Mouse (Mus musculus) brown adipose tissue, adult 24 weeks (tissue): ENCODE measurements around the gene Cltb. TPM values are rescaled to one million over a fixed set of nuclear protein-coding genes. Genes with fewer than 3 reads are reported as not detected.
"Not testable (repeated sequence)": the region's sequence is repeated elsewhere in the genome, so short reads cannot be mapped to it uniquely, and the experiment has no call there.

Experiments
- H3K27ac ChIP-seq: fragments of 200-500 bp; replicated peaks from 2 replicates; pipeline ENCODE4 v1.5.1; 2012; ENCODE audit warnings: low read depth, mild to moderate bottlenecking, low read length
- H3K4me1 ChIP-seq: fragments of 200-500 bp; 2 replicates; pipeline ENCODE4 v1.6.1; 2012; ENCODE audit warnings: low read length, mixed read lengths; ENCODE audit not compliant: control insufficient read depth, insufficient read depth, insufficient read length
- H3K4me3 ChIP-seq: fragments of 200-500 bp; 2 replicates; pipeline ENCODE4 v1.5.1; 2012; ENCODE audit warnings: low read depth, mild to moderate bottlenecking, low read length, moderate library complexity; ENCODE audit not compliant: insufficient read depth
- polyA plus RNA-seq: library from polyadenylated mRNA; stranded (reverse); fragments of >200 nt; gene quantifications from 2 replicates; pipeline ENCODE4 v1.2.4, GENCODE M21; 2012; ENCODE audit not compliant: missing spikeins, insufficient read depth, insufficient read length

Gene Cltb
- polyA plus RNA-seq: 44.2 and 48.8 TPM in 2 replicates

DNA sequence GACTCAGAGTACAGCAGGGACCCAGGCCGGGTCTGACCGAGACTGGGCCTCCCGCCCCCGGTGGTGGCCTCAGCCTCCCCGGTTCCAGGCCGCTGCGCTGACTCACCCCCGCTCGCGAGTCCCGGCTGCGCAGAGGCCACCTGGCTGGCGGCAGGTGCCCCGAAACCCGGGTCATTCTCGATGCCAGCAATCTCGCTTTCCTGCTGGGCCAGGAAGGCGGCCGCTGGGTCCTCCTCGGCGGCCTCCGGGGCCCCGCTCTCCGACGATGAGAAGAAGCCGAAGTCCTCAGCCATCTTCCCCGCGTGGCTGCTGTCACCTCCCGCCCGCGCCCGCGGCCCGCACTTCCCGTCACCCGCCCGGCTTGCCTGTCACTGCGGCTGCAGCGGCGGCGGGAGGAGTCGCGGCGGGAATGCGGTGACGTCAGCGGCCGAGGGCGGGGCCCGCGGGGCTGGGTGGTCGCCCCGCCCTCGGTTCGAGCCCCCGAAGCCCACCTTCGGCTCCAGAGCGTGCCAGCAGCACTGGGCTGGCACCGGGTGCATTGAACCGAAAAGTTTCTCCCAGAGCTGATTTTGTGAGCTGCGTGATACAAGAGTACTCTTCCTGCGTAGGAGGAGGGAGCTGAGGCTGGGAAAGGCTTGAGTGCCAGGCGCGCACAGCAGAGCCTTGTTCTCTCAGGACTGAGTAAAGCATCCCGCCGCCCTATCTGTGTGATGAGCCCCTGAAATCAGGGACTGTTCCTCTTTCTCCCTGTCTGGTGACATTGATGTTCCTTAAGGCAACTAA, at the start of gene Cltb:
Gene Cltb, minus strand, starts transcription at position 373 of the 783 bp plus-strand sequence.
- Histone ChIP-seq H3K4me3 (peak within 1 kb of the TSS; percentile 80), H3K27ac (peak within 1 kb of the TSS; percentile 87), H3K4me1 (peaks cover 3% of the 10 kb centered on the region; the same call in 1 of the 2 replicates)

DNA sequence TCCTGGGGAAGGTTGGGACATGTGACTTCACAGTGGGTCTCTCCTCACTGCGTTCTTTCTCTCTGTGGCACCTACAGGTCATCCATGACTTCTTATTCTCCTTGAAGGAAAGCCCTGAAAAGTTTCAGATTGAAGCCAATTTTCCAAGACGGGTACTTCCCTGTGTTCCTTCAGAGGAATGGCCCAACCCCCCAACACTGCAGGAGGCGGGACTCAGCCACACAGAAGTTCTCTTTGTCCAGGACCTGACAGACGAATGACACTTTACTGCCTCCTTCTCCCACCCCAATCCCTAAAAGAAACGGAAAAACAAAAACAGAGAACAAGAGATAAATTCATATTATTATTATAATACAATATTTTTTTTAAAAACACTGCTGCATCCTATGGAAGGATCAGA, 49.7 kb upstream of the Cltb start:
- no peak overlapping the region for H3K27ac ChIP-seq
- no peaks in the 10 kb centered on the region for H3K4me1 ChIP-seq

DNA sequence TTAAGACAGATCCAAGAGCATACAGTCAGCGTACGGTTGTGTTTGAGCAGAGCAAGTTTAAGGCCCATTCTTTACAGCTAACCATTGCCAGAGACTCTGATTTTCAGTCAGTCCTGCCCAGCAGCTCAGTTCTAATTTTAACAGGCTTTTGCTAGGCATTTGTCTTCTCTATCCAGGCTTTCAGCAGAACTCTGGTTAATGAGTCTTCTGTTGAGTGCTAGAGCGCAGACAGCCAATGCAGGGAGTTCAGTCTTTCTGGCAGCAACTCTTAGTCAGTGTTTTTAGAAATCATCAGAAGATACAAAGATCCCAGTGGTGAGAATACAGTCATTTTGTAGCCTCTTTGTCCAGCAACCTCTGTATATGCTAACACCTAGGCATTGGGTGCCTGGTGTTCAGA, 39.3 kb upstream of the Cltb start:
- H3K4me1 ChIP-seq: no peaks in the 10 kb centered on the region
- no peak overlapping the region for H3K4me3 ChIP-seq

More for the DNA sequence above, 49.7 kb upstream of the Cltb start:
- H3K4me3 ChIP-seq: no peak overlapping the region

DNA sequence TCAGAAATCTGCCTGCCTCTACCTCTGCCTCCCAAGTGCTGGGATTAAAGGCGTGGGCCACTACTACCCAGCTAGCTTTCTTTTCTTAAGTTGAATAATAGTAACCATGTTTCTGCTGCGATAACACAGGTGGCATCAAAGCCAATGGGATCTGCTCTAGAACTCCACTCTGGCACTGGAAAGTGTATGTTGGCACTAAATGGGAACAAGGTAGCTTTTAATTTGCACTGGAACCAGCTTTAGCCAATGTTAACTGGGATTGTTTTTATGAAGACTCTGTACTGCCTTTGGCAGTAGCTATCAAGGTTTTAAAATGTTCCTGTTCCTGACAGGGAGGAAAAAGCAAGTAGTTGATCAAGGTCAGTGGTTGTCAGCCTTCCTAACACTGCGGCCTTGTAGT, 23.9 kb upstream of the Cltb start:
- Histone ChIP-seq H3K4me1 (0 out of 2 replicates have a peak, but pooled peaks cover under 1% of the 10 kb centered on the region), H3K4me3 (no peak overlapping the region), H3K27ac (no peak overlapping the region)

More for the DNA sequence above, 39.3 kb upstream of the Cltb start:
- no peak overlapping the region for H3K27ac ChIP-seq

DNA sequence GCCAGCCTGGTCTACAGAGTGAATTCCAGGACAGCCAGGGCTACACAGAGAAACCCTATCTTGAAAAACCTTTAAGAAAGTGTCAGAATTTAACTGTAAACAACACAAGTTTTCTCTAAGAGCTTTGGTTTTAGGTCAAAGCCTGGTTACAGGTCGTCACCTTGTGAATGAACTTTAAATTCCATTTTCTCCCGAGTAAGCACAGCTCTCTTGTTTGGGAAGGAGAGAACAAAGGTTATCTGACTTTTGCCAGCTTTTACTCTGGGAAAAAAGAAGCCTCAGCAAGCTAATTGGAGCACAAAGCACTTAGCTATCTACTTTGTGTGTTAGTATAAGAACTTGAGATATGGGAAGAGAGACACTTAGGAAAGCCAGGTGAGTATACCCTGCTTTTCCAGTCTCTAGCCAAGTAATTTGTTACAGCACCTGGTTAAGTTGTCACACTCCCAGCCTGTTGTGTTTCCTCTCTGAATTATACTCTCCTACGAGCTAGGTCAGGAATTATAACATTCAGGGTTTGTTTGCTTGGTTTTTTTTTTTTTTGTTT, 21.7 kb upstream of the Cltb start:
- no peak overlapping the region for H3K4me3 ChIP-seq
- H3K4me1 ChIP-seq: 0 out of 2 replicates have a peak, but pooled peaks cover 2% of the 10 kb centered on the region
- no peak overlapping the region; the same call in 1 of the 2 replicates for H3K27ac ChIP-seq

DNA sequence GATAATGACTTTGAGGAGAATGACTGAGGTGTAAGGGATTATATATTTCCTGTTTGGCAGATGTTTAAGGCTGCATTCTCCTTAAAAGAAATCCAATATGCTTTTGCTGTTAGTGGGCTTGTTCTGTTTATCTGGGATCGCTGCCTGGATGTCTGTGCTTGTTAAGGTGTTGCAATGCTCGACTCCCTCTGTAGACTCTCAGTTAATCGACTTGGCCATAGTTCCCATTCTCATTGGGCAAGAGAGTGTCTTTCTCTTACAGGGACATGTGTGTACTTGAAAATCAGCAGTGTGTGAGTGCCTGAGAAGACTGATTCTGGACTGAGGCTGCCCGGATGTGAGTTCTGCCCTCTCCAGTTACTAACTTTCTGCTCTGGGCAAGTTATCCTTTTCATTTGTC, 18.0 kb upstream of the Cltb start:
- no peak overlapping the region for H3K4me3 ChIP-seq
- H3K4me1 ChIP-seq: 0 out of 2 replicates have a peak, but pooled peaks cover 2% of the 10 kb centered on the region
- peak overlapping the region; percentile 14; the same call in 1 of the 2 replicates for H3K27ac ChIP-seq

DNA sequence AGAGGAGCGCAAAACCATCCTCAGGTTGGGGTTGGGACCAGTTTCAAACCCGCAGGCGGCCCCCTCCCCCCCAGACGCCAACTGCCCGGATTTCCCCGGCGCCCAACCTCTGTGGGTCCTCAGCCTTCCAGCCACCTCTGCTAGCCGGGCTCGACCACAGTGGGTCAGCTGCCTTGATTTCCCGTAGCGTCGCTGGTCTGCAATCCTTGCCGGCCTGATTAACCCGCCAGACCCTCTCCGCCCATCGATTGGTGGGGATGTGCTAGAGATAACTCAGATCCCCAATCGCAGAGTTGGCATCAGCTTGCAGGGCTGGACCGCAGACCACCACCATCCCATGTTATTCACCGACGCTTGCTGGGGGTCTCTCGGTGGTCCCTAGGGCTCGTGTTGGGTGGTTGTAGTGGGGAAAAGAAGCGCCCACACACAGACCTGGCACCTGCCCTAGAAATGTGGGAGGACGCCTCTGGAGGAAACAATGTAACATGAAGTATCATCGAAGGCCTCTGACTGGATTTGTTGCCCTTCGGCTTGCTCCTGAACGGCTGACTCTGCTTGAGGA, 10.9 kb upstream of the Cltb start:
- Histone ChIP-seq H3K27ac (peak overlapping the region; percentile 90), H3K4me3 (peak overlapping the region; percentile 90)

DNA sequence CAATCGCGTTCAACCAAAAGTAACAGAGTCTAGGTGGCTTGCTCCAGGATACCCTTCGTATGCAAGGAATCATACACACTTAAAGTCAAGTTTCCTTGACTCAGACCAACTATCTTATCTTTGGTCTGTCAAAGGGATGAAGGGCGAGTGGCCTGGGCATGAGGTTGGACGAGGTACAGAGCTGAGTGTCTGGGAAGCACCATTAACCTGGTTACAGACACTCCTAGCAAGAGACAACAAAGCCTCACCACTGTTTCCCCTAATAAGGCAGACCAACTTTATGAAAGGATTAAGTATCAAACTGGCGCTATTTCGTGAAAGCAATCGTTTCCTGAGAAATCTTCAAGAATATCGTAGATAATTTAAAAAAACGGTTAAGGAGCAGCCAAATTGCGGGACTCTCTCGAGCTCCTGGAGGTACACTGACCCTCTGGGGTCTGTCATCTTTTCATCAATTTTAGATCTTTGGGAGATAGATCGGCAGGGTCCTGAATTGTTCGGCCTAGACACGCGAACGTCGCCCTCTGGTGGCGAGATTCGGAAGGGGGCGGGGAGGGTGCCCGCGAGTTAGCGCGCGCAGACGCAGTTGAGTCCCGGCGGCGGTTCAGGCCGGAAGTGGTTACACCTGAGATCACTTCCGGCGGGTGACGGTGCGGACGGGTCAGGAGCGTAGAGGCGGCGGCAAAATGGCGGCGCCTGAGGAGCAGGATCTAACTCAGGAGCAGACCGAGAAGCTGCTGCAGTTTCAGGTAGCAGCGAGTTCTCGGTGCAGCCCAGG, 10.2 kb upstream of the Cltb start, which contains the start of gene Faf2:
Gene Faf2, plus strand, starts transcription at position 630 of the 778 bp plus-strand sequence.
- Histone ChIP-seq H3K4me1 (peaks cover 9% of the 10 kb centered on the region), H3K27ac (peak within 1 kb of the TSS; percentile 90), H3K4me3 (peak within 1 kb of the TSS; percentile 90)

More for the DNA sequence above, 10.9 kb upstream of the Cltb start:
- peaks cover 9% of the 10 kb centered on the region for H3K4me1 ChIP-seq

DNA sequence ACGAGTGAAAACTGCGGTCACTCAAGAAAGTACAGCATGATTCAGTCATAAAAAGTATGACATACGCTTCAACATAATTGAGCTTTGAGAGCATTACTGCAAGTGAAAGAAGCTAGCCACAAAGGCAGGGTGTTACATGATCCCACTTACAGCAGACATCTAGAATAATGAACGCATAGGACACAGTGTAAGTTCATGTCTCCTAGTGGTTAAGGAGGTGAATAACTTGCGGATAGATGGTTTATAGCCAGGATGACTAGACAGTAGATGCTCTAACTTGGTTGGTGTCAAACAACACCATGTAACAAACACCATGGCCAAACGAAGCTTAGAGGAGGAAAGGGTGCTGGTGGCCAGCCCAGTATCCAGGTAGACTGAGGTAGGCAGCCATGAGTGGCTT, 5.9 kb upstream of the Cltb start:
- H3K27ac ChIP-seq: no peak overlapping the region
- no peaks in the 10 kb centered on the region for H3K4me1 ChIP-seq
- H3K4me3 ChIP-seq: no peak overlapping the region

DNA sequence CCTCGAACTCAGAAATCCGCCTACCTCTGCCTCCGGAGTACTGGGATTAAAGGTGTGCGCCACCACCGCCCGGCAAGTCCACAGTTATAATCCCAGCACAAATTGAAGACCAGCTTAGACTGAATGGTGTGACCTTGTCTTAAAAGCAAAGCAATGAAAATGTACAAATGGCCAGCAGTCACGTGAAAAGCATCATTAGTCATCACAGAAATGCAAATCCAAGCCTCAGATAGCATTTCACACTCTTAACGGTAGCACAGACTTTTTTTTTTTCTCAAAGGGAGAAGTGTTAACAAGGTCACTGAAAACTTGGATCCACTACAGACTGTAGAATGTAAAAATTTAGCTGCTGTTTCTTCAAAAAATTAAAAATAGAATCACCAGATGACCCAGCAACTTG, 5.2 kb upstream of the Cltb start:
- Histone ChIP-seq H3K4me1 (no peaks in the 10 kb centered on the region), H3K4me3 (no peak overlapping the region), H3K27ac (no peak overlapping the region)

DNA sequence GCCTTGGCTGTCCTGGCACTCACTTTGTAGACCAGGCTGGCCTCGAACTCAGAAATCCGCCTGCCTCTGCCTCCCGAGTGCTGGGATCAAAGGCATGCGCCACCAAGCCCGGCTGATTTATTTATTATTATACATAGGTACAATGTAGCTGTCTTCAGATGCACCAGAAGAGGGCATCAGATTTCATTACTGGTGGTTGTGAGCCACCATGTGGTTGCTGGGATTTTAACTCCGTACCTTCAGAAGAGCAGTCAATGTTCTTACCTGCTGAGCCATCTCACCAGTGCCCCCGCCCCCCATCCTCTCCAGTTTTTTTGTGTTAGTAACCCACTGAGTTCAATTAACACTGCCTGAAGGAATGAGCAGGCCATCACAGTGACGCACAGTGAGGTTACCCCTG, 2.0 kb upstream of the Cltb start:
- H3K27ac ChIP-seq, H3K4me3 ChIP-seq, H3K4me1 ChIP-seq: not testable (repeated sequence)

DNA sequence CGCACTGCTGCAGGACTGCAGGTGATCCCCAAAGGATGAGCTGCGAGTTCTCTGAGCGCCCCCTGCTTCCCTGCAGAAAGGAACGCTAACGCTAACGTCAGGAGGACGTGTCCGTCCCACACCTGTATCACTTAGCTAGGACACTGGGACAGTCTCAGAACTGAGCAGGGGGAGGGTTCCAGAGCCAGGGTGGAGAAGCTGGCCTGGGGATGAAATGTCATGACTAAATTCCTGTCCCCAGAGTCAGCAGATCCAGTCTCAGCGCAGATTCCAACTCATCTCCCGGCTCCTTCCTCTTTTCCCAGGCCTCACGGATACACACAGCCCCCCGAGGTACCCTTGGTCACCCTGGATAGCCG, 552 bp downstream of the Cltb start:
- peak overlapping the region; percentile 75 for H3K27ac ChIP-seq
- H3K4me3 ChIP-seq: peak overlapping the region; percentile 80
- H3K4me1 ChIP-seq: peaks cover 3% of the 10 kb centered on the region; the same call in 1 of the 2 replicates

DNA sequence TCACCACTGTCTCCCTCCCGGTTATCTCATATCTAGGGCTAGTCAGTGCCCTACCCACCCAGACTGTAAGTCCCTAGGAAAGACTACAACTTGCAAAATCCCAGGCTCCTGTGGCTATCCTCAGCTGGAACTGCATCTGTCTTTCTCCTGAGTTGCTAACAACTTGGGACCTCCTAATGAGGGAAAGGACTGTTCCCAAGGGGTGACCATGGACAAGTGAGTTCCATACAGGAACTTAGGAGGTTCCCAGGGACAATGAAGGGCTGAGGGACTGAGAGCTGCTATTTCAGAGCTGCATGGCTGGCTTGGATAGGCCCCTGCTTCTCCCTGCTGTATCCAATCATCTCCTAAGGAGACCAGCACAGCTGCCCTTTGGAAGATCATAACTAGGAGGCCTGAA, 1.8 kb downstream of the Cltb start:
- H3K4me3 ChIP-seq: peak overlapping the region; percentile 8; the same call in 1 of the 2 replicates
- H3K27ac ChIP-seq: no peak overlapping the region

DNA sequence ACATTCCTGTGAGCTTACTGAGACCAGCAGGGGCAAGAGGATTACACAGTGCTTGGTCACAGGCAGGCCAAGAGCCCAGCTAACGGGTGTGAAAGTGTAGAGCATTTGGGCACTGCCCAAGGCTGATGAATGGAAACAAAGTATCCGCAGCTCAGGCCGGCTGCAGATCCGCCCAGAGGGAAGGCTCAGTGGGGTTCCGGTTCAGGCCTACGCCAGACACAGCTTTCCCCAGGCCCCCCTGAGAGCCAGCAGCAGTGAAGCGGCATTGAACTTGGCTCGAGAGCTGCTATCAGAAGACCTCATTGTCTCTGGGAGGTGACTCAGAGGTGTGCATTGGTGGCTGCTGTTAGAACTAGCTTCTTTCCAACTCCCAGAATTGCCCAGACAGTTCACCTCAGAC, 2.5 kb downstream of the Cltb start:
- H3K27ac ChIP-seq: peak overlapping the region; percentile 8; the same call in 1 of the 2 replicates

More for the DNA sequence above, 1.8 kb downstream of the Cltb start:
- H3K4me1 ChIP-seq: peaks cover 3% of the 10 kb centered on the region

DNA sequence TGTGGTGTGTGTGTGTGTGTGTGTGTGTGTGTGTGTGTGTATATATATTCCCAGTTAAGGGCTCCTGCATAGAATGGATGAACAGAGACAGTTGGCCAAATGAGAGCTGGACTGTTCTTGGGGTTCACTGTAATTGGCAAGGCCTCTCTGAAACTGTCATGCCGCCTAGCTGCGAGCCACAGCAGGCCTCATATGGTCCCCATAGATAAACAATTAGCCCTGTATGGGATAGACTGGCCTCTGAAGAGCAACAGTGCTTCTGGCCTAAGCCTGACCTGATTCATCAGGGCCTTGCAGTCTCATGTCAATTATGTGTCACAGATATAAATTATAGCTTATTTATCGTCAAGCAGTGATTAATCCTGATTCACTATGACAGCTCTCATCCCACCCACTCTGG, 3.1 kb downstream of the Cltb start:
- Histone ChIP-seq H3K27ac (no peak overlapping the region), H3K4me3 (no peak overlapping the region), H3K4me1 (peaks cover 10% of the 10 kb centered on the region)

More for the DNA sequence above, 2.5 kb downstream of the Cltb start:
- peak overlapping the region; percentile 8; the same call in 1 of the 2 replicates for H3K4me3 ChIP-seq
- H3K4me1 ChIP-seq: peaks cover 8% of the 10 kb centered on the region
